Mouse (Mus musculus): Measurements from ENCODE around the gene Prim1.
A peak's percentile ranks its signal among the peaks of the same experiment; 100 is the strongest.
"Not testable (repeated sequence)": the region's sequence is repeated elsewhere in the genome, so short reads cannot be mapped to it uniquely, and the experiment has no call there.

Gene Prim1

DNA sequence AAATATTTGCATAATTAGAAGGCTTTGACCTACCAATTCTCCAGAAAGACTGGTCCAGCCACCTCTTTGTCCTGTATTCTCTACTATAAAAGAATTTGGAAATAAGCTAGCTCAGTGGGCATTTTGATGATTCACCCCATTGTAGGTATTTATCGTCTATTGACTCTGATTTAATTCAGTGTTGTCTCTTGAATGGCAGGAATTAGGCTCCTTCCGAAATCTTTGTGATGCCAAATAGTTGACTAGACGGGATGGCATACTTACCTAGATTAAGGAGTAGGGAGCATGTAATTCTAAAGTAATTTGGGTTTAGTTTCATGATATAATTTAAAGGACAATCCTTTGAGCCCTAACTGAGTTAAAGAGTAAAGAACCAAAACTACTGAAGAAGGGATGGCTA is 23.0 kb downstream of the Prim1 start:
- no peak for DNase-seq (ENCODE audit: low read depth, low spot score)

DNA sequence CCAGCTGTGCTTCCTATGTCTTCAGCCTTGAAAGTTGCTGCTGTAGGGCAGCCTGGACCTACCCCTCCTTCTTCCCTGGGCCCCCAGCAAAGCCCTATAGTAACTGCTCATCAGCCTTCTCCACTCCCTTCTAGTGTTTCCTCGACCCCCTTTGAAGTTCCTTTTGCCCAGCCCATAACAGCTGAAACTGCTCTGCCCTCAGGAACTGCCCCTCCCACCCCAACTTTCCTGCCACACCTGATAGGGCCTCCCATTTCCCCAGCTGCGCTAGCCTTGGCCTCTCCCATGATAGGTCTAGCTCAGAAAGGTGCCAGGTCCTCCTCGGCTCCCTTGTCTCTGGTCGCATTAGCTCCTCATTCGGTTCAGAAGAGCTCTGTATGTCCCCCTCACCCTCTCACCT is 24.2 kb downstream of the Prim1 start:
- no peak for DNase-seq (ENCODE audit: low read depth, low spot score)

GRCm38 (mm10) chr10:128039858-128040257 is 24.9 kb downstream of the Prim1 start:
- DNase-seq (ENCODE audit: low read depth, low spot score) = no peak

GRCm38 (mm10) chr10:128040293-128040692 is 25.3 kb downstream of the Prim1 start:
- no peak for DNase-seq (ENCODE audit: low read depth, low spot score)

GRCm38 (mm10) chr10:128041636-128042035 is 26.7 kb downstream of the Prim1 start:
- DNase-seq (ENCODE audit: low read depth, low spot score) = no peak

- DNase-seq (ENCODE audit: low read depth, low spot score) = no peak
Measured at GRCm38 (mm10) chr10:128042466-128042865, 27.5 kb downstream of the Prim1 start.

- no peak for DNase-seq (ENCODE audit: low read depth, low spot score)
Measured at GRCm38 (mm10) chr10:128043041-128043835, 28.3 kb downstream of the Prim1 start.

DNA sequence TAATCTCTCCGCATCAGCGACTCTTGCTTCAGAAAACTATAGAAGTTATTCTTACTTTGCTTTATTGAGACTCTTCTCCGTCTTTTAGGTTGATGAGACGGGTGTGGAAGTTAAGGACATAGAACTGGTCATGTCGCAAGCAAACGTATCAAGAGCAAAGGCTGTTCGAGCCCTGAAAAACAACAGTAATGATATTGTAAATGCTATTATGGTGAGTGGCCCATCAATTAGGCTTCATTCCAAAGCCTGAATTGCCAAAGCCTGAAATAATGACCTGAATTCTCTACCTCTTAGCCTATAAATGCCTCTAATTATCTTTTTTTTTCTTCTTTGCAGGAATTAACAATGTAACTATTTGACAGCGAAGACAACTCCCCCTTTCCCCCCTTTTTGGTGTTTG is 33.2 kb downstream of the Prim1 start:
- DNase-seq (ENCODE audit: low read depth, low spot score) = no peak

DNA sequence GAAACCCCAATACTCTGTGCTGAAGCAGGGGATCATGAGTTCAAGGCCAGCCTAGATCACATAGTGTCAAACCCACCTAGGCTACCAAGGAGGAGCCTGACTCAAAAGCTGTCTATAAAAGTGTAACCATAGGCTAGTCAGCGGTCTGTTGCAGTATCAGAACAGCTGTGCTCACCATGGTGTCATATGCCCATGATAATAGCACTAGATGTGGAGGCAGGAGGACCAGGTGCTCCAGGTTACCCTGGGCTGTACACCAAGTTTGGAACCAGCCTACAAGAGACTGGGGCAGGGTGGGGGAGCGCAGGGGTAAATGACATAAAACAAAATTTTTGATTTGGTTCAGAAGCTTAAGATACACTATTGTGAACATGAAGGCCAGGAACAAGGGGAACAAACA is 34.8 kb downstream of the Prim1 start:
- no peak for DNase-seq (ENCODE audit: low read depth, low spot score)

DNA sequence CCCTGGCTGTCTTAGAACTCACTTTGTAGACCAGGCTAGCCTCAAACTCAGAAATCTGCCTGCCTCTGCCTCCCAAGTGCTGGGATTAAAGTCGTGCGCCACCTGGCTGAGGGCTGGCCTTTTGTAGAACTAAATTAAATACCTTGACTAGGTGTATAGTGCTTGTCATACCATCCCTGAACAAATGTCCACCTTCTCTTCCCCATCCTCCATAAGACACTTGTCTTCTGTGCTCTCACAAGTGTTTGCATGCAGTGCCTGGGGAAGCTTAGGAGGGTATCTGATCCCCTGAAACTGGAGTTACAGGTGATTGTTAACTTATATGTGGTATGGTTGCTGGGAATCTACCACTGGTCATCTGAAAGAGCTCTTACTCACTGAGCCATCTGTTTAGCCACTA is 35.4 kb downstream of the Prim1 start:
- DNase-seq (ENCODE audit: low read depth, low spot score) = no peak

GRCm38 (mm10) chr10:128051589-128051988 is 36.6 kb downstream of the Prim1 start:
- DNase-seq (ENCODE audit: low read depth, low spot score) = no peak

- DNase-seq (ENCODE audit: low read depth, low spot score) = not testable (repeated sequence)
Measured at GRCm38 (mm10) chr10:128052136-128052535, 37.2 kb downstream of the Prim1 start.

DNA sequence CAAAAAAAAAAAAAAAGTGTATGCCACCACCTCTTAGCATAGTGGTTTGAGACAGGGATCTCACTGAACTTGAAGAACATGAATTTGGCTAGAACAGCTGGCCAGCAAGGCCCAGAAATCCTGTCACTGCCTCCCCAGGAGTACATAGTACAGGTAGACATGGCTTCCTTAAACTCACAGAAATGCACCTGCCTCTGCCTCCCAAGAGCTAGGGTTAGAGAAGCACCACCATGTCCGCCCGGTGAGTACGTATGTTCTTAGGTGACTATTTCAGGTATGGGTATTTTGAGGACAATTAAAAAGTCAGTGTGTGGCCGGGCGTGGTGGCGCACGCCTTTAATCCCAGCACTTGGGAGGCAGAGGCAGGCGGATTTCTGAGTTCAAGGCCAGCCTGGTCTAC is 38.0 kb downstream of the Prim1 start:
- DNase-seq (ENCODE audit: low read depth, low spot score) = no peak

GRCm38 (mm10) chr10:128058184-128058583 is 43.2 kb downstream of the Prim1 start:
- DNase-seq (ENCODE audit: low read depth, low spot score) = no peak

- peak; percentile 89 for DNase-seq (ENCODE audit: low read depth, low spot score)
Measured at GRCm38 (mm10) chr10:128058601-128059151, 43.7 kb downstream of the Prim1 start, which contains the start of gene Ptges3. Gene Ptges3 (plus strand): TSS chr10:128058954.

DNA sequence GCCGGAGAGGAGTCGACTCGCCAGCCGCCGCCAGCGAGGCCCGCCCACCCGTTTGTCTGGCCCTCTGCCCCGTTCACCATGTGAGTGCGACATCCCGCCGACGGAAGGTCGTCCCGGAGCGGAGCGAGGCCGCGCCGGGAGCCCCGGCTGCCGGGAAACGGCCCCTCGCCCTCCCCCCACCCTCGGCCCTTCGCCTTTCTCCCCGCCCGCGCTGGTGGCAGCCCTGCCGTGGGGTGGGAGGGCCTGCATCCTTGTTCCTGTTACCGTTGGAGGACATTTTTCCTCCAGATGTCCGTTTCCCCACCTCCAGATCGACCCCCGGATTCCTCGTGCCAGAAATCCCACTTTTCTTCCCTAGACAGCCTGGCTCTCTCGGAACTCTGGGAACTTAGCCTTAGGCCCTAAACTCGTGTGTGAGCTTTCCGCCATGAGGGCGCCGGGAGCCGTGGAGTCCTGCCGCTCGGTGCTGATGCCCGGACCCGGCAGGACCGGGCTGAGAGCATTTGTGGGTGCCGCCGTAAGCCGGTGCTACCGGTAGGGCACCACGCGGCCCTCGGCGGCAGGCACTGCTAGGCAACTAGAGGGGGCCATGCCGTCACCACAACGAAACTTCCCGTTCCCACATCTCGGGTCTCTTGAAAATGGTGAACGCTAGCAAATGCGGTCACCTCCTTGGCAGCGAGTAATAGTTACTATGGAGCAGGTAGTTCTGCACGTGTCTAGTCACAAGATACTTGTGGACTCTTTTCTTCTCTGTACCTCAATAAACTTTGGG is 44.4 kb downstream of the Prim1 start:
- DNase-seq (ENCODE audit: low read depth, low spot score) = no peak

DNA sequence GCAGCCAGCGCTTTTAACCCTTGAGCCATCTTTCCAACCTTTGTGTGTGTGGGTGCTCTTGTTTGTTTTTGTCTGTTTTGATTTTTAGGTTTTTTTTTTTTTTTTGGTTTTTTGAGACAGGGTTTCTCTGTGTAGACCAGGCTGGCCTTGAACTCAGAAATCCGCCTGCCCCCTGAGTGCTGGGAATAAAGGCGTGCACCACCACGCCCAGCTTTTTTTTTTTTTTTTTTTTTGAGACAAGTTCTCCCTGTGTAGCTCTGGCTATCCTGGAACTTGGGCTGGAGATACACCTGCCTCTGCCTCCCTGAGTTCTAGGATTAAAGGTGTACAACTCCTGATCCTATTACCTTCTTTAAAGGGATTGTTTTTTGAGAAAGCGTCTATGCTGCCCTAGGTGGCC is 46.1 kb downstream of the Prim1 start:
- DNase-seq (ENCODE audit: low read depth, low spot score) = no peak

DNA sequence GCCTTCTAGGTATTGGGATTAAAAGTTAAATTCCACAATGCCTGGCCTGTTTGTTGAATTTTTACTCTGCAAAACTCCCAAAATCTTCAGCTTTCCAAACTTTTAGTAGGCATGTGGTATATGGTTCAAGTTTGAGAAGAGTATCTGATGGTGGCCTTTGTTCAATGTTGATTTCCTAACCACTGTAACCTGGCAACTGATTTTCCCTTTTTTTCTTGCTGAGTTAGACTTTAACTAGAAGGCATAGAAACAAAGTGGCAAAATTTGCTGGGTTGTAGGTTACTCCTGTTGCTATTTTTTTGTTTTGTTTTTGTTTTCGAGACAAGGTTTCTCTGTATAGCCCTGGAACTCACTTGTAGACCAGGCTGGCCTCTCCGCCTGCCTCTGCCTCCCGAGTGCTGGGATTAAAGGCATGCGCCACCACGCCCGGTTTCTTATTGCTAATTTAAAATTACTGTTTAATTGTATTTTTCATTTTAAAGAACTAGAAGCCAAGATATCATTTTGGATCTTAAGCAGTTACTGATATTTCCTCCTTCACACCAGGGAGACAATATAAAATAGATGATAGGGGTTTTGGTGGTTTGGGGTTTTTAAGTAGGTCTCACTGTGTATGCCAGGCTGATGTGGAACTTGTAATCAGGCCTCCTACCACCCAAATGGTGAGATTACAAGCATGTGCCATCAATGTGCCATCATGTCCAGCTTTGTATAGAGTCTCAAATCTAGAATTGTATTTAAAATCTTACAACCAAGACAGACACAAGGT is 47.4 kb downstream of the Prim1 start:
- DNase-seq (ENCODE audit: low read depth, low spot score) = no peak

DNA sequence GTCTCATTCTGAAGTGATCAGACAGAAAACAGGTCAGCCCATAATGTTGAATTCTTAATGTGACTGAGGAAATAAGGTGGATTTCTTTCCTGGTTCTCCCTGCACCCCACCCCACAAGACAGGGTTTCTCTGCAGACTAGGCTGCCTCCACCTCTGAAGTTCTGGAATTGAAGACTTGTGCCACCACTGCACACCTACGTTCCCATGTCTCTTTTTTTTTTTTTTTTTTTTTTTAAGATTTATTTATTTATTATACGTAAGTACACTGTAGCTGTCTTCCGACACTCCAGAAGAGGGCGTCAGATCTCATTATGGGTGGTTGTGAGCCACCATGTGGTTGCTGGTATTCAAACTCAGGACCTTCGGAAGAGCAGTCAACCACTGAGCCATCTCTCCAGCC is 51.1 kb downstream of the Prim1 start:
- no peak for DNase-seq (ENCODE audit: low read depth, low spot score)

- no peak for DNase-seq (ENCODE audit: low read depth, low spot score)
Measured at GRCm38 (mm10) chr10:128069201-128069600, 54.2 kb downstream of the Prim1 start.

DNA sequence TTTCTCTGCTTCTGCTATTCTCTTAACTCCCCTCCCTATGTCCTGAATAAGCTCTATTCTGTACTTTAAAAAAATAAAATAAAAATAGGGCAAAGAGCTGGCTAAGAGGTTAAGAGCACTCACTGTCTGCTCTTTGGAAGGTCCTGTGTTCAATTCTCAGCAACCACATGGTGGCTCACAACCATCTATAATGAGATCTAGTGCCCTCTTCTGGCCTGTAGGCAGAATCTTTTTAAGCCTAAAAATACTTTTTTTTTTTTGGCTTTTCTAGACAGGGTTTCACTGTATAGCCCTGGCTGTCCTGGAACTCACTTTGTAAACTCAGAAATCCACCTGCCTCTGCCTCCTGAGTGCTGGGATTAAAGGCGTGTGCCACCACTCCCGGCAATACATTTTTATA is 55.5 kb downstream of the Prim1 start:
- DNase-seq (ENCODE audit: low read depth, low spot score) = not testable (repeated sequence)

DNA sequence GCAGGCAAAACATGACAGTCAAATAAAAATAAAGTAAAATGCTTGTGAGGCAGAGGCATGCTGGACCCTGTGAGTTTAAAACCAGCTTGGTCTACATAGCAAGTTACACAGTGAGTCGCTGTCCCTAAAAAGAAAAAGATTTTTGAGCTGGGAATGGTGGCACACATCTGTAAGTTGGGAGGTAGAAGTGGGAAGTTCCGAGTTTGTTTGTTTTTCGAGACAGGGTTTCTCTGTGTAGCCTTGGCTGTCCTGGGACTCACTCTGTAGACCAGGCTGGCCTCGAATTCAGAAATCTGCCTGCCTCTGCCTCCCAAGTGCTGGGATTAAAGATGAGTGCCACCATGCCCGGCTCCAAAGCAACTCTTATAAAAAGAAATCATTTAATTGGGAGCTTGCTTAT is 63.3 kb downstream of the Prim1 start:
- DNase-seq (ENCODE audit: low read depth, low spot score) = not testable (repeated sequence)

All from brain, embryonic 18.5 days (tissue).